Mouse (Mus musculus) brain, embryonic 14.5 days (tissue): ENCODE measurements around the gene Lactb.

Experiments used
- CTCF ChIP-seq: fragments of 200-500 bp; IDR thresholded peaks from 2 replicates; pipeline ENCODE4 v1.5.1; 2012; ENCODE audit warnings: inconsistent platforms, mild to moderate bottlenecking, moderate library complexity, borderline replicate concordance; ENCODE audit not compliant: insufficient read depth, insufficient read length; ENCODE audit errors: extremely low read depth
- POLR2A ChIP-seq: fragments of 200-500 bp; IDR thresholded peaks from 2 replicates; pipeline ENCODE4 v1.6.1; 2012; ENCODE audit warnings: mild to moderate bottlenecking, inconsistent platforms, borderline replicate concordance; ENCODE audit not compliant: poor library complexity, insufficient read depth, insufficient read length, severe bottlenecking; ENCODE audit errors: extremely low read depth

- TF ChIP-seq CTCF = no peak
- no peak for TF ChIP-seq POLR2A
These were observed 48.1 kb upstream of the Lactb start for GRCm38 (mm10) chr9:67023371-67023770.
